Mouse (Mus musculus) hindlimb bud, embryonic 11.5 days (tissue): ENCODE data around the gene Eogt.
A peak's percentile ranks its signal among the peaks of the same experiment; 100 is the strongest.

Experiments used
- DNase-seq: peaks from one replicate; pipeline ENCODE4 v3.0.0-alpha.2; 2012; ENCODE audit warnings: low read depth, low spot score; ENCODE audit errors: extremely low spot score

Gene Eogt

GRCm38 (mm10) chr6:97106777-97107176 lies 42.2 kb downstream of the Eogt start:
- DNase-seq, result peak; percentile 76

GRCm38 (mm10) chr6:97106106-97106505 lies 42.9 kb downstream of the Eogt start:
- DNase-seq, result no peak

- DNase-seq, result no peak
Observed at GRCm38 (mm10) chr6:97104264-97104852, 44.6 kb downstream of the Eogt start.

GRCm38 (mm10) chr6:97101958-97102702 lies 46.9 kb downstream of the Eogt start:
- no peak for DNase-seq

DNA sequence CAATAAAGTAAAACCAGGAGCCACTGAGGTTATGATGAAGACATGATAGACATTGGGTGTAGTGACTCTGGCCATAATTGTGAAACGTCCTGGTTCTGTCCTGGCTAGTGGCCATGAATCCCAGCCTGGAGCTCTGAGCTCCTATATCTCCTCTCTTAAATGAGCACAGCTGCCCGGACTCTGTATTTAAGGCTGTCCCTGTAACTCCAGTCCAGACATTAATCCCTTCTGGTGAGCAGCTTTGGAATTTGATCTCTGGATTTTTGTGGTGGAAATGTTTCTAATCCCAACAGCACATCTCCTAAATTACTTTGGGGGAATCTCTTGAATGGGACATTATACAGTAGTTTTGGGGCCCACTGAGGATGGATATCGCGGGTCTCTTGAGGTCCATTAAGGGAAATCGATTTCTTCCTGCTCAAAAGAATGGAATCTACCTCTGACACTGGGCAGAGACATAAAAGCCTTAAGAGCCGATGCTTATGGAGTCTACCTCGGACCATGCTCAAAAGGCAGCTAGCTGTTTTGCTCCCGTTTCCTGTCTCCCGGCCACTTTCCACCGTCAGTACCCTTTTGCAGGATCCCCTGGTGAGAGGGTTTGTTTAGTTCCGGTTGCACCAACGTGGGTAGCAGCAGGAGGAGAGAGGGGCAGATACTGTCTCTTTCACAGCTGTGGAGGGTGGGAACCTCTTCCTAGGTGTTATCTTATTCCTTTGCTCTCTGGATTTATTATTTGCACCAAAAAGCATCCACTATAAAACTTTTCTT lies 47.6 kb downstream of the Eogt start:
- DNase-seq, result no peak

- no peak for DNase-seq
Observed at GRCm38 (mm10) chr6:97082336-97082735, 66.6 kb downstream of the Eogt start.

DNA sequence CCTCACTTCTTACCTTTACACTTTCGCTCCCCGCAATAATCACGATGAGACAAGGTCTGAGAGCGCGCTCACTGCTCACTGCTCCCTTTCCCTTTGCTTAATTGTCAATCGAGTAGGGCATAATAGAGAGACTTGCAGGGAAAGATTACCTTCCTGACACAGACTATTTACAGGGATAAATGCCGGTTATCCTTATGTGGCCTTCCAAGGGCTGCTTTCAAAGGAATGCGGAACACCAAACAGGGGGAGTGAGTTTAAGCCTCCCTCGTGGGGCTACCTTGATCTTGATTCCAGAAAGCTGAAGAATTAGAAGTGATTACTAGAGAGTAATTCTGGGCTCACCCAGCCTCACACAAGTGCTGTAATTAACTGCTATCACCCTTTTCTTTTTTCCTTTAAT lies 69.0 kb downstream of the Eogt start:
- DNase-seq, result no peak

DNA sequence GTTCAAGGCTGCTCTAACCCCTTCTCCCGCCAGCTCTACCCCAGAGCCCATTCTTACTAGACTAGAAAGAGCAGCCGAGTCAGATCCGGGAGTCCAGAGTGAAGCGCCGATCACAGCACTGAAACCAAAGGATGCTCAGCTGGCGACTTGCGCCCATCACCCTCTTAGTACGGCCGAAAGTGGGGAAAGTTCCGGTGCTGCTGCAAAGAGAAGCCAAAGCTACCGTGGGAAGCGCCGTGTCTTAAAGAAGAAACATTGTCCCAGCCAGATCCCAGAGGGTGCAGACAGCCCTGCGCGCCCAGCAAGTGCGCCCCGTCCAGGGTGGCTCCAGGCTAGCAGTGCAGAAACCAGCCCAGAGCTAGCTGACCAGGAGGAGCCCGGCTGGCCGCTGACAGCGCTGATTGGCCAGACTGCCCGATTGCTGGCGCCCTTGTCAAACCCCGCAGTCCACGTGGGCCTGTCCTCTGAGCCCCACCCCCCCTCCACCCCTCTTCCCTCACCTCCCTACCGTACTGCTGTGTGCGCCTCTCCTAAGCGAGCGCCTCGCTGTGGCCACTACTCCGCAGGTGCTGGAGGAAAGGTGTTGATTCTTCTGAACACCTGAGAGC lies 88.8 kb downstream of the Eogt start, which contains the start of gene Fam19a4:
TSS of gene Fam19a4 (minus strand) at position 340 of the 608 bp plus-strand sequence.
- no peak for DNase-seq
